Mouse (Mus musculus) urinary bladder, adult 18-20 months (tissue): Measurements from ENCODE around the gene Syngr3.
"Not testable (repeated sequence)": the region's sequence is repeated elsewhere in the genome, so short reads cannot be mapped to it uniquely, and the experiment has no call there.

ENCODE experiments used
- DNase-seq, 2 experiments: peaks; one replicate each; pipeline ENCODE4 v3.0.0; 2022; ENCODE audit warnings: low spot score in 2 of 2, mixed read lengths in 2 of 2

Gene Syngr3

DNA sequence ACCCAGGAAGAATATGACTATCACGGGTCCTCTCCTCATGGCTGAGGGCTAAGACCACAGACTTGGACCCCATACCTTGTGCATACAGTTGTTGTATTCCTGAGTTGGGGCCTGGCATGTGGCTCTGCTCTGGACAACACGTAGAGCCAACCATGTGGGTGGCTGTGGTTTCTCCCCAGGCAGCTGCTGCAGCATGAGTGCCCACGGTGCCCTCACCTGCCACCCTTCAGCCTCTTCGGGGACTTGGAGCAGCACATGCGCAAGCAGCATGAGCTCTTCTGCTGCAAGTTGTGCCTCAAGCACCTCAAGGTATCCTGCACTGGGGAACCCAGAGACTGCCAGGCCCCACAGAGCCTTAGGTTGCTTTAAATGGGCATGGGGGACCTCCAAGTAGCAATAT lies 12.9 kb downstream of the Syngr3 start:
- no peak for DNase-seq

GRCm38 (mm10) chr17:24676187-24676586 lies 13.6 kb downstream of the Syngr3 start:
- no peak for DNase-seq

DNA sequence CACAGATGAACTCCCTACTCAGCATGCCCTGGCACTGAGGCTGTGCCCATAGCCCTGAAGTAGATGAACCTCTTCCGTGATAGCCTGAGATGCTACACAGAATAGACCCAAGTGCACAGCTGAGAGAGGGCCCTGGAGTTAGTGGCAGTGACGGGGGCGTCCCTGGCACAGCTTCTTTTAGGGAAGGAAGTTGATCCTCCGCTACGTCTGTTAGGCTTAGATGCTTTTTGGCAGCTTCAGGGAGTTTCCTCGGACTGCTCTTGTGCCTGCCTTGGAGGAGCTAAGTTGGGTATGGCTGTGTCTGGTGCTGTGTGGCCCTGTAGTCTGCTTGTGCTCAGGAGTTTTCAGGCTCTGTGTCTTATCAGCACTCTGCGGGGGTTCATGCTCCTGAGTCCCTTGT lies 15.5 kb downstream of the Syngr3 start:
- no peak for DNase-seq

DNA sequence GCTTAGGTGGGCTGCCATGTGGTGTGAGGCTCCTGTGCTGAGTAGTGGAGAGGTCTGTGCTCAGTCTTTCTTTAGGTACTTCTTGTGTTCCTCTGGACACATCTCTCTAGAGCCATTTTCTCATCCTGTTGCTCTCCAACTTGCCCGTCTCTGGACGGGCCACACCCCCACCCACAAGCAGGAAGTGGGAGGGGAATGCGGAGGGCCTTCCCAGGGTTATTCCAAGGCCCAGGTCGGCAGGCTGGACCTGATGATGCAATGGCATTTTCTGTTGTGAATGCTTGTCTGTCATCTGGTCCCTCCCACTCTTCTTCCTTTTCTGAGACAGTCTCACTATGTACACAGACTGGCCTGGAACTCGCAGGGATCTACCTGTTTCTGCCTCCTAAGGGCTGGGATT lies 17.6 kb downstream of the Syngr3 start:
- no peak for DNase-seq

DNA sequence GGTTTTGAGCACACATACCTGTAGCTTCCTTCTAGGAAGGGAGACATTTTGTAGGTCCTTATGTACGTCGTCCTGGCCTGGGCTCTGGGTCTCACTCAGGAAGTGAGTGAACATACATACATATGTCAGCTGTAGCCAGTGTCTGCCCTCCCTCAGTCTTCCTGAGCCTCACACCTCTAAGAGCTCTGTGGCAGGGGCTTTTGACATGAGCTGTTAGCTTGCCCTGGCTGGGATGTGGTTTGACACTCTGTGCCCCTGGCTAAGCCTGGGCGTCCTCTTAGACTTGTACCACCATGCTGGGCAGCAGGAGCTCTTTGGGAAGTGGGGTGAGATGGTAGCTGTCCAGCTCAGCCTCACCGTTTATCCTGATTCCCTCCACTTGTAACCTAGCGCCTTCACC lies 18.4 kb downstream of the Syngr3 start:
- no peak for DNase-seq

- no peak for DNase-seq
Observed at GRCm38 (mm10) chr17:24670246-24670844, 19.4 kb downstream of the Syngr3 start.

DNA sequence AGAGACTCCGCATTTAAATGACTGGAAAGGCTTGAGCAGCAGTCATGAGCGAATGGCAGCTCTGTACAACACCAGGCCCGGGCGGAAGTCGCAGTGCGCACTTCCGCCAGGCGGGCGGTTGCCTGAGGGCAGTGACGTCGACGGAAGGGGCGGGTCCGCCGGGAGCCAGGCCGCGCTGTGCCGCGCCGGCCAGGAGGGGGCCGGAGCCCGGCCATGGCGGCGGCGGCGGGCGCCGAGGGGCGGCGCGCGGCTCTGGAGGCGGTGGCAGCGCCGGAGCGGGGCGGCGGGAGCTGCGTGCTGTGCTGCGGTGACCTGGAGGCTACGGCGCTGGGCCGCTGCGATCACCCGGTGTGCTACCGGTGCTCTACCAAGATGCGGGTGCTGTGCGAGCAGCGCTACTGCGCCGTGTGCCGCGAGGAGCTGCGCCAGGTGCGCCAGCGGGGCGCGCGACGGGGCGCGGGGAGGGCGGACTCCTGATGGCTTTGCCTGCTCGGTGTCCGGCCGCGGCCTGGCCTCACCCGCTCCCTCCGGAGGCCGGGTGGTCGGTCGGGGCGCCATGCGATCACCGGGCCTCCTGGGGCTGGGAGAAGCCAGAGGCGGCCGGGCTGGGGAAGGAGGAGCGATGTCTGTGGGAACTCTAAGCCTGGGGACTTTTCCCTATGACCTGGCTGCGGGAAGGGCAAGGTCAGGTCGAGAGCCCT lies 20.1 kb downstream of the Syngr3 start, which contains the start of gene Zfp598:
Gene Zfp598, plus strand, starts transcription at position 143 of the 701 bp plus-strand sequence.
- peak; percentile 91 for DNase-seq

DNA sequence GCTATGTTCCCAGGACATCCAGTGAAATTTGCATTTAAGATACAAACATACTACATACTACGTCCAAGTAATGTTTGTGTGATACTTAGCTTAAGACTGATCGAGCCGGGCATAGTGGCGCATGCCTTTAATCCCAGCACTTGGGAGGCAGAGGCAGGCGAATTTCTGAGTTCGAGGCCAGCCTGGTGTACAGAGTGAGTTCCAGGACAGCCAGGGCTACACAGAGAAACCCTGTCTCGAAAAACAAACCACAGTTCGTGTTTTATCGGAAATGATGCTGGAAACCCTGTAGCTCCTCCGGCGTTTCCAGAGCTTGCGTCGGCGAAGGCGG lies 20.6 kb downstream of the Syngr3 start:
- not testable (repeated sequence) for DNase-seq

GRCm38 (mm10) chr17:24667416-24667815 lies 22.3 kb downstream of the Syngr3 start:
- peak in 1 of 2 experiments; percentile 71 for DNase-seq

- not testable (repeated sequence) for DNase-seq
Observed at GRCm38 (mm10) chr17:24667011-24667410, 22.7 kb downstream of the Syngr3 start.

GRCm38 (mm10) chr17:24658017-24658758 lies 31.6 kb downstream of the Syngr3 start, which contains the start of gene Npw:
Gene Npw, minus strand, starts transcription at chr17:24658457.
- DNase-seq = no peak

DNA sequence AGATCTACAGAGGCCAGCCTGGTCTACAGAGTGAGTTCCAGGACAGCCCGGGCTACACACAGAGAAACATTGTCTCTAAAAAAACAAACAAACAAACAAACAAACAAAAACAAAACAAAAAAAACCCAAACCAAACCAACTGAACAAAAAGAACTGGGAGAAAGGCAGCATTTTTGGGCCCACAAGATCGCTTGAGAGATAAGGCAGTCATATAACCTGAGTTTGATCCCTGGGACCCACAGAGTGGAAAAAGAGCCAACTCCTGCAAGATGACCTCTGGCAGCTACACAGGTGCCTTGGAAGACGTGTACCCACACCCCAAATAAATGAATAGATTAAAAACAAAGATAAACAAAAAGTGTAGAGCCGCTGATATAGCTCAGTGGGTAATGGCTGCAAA lies 34.8 kb downstream of the Syngr3 start:
- DNase-seq = no peak

DNA sequence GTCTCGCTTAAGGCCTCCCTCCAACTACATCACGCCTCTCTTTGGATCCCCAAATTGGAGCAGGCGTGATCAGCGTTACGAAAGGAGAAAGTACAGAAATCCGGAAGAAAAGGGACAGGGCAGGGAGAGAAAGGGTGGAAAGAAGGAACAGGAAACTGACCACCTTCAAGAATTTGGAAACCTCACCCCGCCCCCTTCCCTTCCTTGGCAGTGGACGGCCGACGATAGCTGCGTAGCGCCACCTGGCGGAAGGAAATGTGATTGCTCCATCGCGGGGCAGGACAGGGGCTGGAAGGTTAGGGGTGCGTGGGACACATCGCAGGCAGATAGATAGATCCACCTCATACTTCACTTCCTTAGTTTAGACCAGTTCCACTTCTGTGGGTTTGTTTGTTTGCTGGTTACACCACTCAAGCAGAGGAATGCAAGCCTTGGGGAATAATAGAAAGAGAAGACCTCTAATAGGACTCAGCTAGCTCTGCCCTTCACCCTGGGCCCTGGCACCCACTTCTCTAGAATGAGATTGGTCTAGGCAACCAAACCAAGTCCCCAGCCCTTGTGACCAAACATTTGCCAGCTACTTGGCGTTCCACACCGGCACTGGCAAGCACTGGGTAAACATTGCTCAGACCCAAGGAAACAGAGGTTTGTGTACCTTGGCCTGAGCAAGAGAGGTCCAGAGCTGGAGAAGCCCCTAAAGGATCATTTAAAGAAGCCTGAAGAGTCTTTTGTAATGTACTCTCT lies 35.6 kb downstream of the Syngr3 start:
- DNase-seq = peak in 1 of 2 experiments; percentile 58

DNA sequence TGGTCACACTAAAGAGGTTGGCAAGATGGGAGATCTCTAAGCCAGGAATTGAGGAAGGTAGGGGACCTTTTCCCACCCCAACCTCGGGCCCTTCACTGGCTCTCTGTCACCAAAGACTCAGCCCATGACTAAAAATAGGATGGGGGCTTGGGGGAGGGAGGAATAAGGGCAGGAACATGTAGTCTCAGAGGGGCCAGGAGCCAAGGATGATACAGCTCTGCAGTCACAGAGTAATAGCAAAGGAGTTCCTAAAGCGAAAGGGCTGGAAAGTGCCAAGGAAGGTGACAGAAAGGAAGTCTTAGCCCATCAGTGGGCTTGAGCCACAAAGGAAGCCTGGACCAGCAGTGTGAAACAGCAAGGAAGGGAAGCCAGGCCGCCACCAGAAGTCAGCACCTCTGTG lies 37.9 kb downstream of the Syngr3 start:
- no peak for DNase-seq

DNA sequence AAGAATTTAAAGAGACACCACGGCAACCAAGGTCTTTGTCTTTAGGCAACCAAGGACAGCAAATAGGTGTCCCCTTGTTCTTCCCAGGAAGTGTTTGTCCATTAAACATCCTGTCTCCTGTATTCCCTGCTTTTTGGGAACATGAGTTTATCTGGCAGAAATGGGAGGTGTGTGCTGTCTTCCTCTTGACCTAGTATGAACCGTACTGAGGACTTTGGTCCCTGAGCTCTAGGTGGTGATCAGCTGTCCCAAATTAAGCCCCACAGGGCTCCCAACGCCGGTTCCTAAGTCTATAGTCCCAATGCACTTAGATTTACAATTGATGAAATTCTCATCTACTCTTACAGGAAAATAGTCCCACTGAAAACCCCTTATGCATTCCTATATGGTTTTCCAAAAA lies 39.0 kb downstream of the Syngr3 start:
- no peak for DNase-seq

DNA sequence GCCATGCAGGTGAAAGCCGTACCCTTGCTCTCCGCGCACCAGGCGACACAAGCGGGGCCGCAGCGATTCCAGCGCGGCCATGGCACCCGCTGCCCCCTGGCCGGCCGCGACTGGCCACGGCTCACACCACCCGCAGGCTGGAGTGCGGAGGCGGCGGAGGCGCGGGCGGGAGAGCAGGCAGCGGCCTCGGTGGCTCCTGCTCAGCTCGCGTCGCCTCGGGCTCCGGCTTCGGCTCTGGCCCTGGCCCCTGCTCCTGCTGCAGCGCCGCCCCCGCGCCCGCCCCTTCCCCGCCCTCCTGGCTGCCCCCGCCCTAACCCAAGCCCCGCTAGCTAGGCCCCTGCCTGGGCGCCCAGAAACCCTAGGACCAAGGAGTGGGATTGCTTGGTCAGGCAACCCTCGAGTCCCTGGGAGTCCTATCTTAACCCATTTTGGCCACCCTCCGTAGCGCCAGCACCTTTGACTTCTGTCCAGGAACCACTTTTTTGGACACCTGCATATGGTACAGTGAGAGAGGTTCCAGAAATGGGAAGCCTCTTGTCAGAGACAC lies 39.6 kb downstream of the Syngr3 start, which contains the start of gene Slc9a3r2:
Gene Slc9a3r2, minus strand, starts transcription at position 258 of the 547 bp plus-strand sequence.
- DNase-seq = no peak

DNA sequence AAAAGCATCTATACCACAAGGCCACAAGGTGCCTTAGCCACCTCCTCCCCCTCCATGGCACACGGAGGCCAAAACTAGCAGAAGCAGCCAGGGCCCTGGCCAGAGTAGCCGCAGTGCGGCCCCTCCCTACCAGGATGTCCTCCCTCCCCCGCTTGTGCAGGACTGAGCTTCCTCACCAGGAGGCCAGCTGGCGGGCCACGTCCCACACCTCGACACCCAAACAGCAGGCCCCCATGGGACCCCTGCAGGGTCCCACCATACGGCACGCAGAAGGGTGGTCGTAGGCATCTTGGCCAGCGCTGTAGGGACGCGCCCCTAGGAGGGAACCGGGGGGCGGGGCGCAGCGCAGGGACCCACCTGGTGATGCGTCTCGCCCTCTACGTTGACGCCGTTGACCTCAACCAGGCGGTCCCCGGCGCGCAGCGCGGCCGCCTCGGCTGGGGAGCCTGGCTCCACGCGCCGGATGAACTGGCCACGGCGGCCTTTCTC lies 40.1 kb downstream of the Syngr3 start:
- peak in 1 of 2 experiments; percentile 63 for DNase-seq

GRCm38 (mm10) chr17:24648731-24649377 lies 40.9 kb downstream of the Syngr3 start:
- DNase-seq = no peak

DNA sequence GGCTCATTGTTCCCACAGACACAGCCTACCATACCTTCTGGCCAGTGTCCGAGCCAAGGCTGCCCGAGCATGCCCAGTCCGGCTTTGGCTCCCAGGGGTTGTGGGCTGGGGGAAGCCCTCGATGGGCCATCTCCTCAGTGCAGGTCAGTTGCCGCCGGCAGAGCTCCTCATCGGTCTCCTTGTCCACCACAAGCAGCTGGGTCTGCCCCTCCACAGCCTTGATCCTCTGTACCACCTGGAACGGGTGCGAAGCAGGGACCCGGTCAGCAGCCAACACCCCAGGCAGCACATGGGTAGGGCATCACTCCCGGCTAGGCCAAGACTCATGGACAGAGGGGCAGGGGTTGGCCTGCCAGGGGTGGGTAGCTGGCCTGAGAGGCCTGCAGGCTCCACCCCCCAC lies 42.3 kb downstream of the Syngr3 start:
- DNase-seq = no peak

DNA sequence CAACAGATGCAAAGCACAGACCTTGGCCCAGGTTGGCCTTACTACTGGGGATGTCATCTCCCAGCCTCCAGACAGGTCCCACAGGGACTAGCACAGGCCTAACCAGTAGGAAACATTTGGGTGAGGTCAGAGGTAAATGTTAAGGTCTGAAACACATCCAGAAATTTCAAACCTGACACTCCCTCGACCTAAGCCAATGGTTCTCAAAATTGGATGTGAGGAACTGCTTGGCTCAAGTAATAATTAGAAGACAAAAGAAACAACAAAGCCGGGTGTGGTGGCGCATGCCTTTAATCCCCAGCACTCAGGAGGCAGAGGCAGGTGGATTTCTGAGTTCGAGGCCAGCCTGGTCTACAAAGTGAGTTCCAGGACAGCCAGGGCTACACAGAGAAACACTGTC lies 43.4 kb downstream of the Syngr3 start:
- DNase-seq = no peak

- no peak for DNase-seq
Observed at GRCm38 (mm10) chr17:24645916-24646315, 43.8 kb downstream of the Syngr3 start.
